Mouse (Mus musculus) intestine, embryonic 14.5 days (tissue): Measurements from ENCODE around the gene Il21r. TPM values are rescaled to one million over a fixed set of nuclear protein-coding genes. Genes with fewer than 3 reads are reported as not detected.
A peak's percentile ranks its signal among the peaks of the same experiment; 100 is the strongest.

ENCODE experiments used
- ATAC-seq: fragments of 200-750 bp; cut with Nextera tagmentation; replicated peaks from 2 replicates; pipeline ENCODE4 v1.8.0; 2017; ENCODE audit warnings: low read depth, moderate number of reproducible peaks, moderate TSS enrichment, moderate library complexity; ENCODE audit not compliant: low FRiP score, low TSS enrichment
- DNase-seq: peaks from one replicate; pipeline ENCODE4 v3.0.0-alpha.2; 2018; ENCODE audit warnings: low spot score
- H3K27ac ChIP-seq: fragments of 300-500 bp; sonication (generic); 2 replicates; pipeline ENCODE4 v1.5.1; 2014; ENCODE audit warnings: low read depth, mild to moderate bottlenecking, control low read depth
- H3K27me3 ChIP-seq: fragments of 300-500 bp; sonication (generic); replicated peaks from 2 replicates; pipeline ENCODE4 v1.6.1; 2014; ENCODE audit warnings: low read length, control low read depth; ENCODE audit not compliant: control insufficient read depth, insufficient read depth
- H3K36me3 ChIP-seq: fragments of 300-500 bp; sonication (generic); 2 replicates; pipeline ENCODE4 v1.6.1; 2014; ENCODE audit warnings: low read length, control low read depth; ENCODE audit not compliant: control insufficient read depth, insufficient read depth
- H3K4me1 ChIP-seq: fragments of 300-500 bp; sonication (generic); replicated peaks from 2 replicates; pipeline ENCODE4 v1.6.1; 2014; ENCODE audit warnings: low read length, control low read depth, mixed read lengths; ENCODE audit not compliant: control insufficient read depth, insufficient read depth
- H3K4me2 ChIP-seq: fragments of 300-500 bp; sonication (generic); 2 replicates; pipeline ENCODE4 v1.6.1; 2014; ENCODE audit warnings: low read length
- H3K4me3 ChIP-seq: fragments of 300-500 bp; sonication (generic); 2 replicates; pipeline ENCODE4 v1.5.1; 2014; ENCODE audit warnings: low read depth, low read length, control low read depth, mixed read lengths
- H3K9ac ChIP-seq: fragments of 300-500 bp; sonication (generic); 2 replicates; pipeline ENCODE4 v1.6.1; 2014; ENCODE audit warnings: mild to moderate bottlenecking, low read length
- H3K9me3 ChIP-seq: fragments of 300-500 bp; sonication (generic); 2 replicates; pipeline ENCODE4 v1.6.1; 2016; ENCODE audit warnings: low read length, control low read depth; ENCODE audit not compliant: control insufficient read depth
- WGBS: fragments of 180-500 bp; shearing (Covaris S2); extraction: QIAGEN DNeasy Blood & Tissue Kit; methylation state at CpG from one replicate; pipeline ENCODE4 v1.1.7; 2014; 5-methylcytosine and 5-hydroxymethylcytosine counted together
- polyA plus RNA-seq: library from polyadenylated mRNA; unstranded; fragments of >200 nt; fragmentation: Nextera tagmentation; extraction: Ambion mirVana; gene quantifications from 2 replicates; pipeline ENCODE4 v1.2.1, GENCODE M21; 2014

The Il21r gene
- polyA plus RNA-seq, 1 experiment from 2014 or later = 0.37 TPM

DNA sequence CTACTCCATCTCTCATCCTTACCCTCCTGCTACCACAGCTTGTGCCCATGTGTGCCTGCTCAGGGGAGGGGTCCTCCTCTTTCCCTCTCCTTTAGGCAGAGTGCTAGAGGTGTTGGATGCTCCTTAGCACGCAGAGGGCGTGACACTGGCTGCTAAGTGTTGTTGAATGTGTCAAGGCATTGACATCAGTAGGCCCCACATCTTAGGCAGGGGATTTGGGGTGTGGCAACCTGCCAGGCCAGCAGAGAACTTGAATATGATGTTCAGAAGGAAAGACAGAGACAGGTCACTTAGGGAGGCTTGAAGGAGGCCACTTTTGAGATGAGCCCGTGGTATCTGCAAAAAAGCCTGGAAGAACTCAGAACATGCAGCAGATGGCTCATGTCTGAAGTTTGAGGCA lies 25.1 kb upstream of the Il21r start:
- WGBS = 70% methylated on average over 3 of the region's 3 CpGs
- ATAC-seq (no peak), DNase-seq (no peak)
- Histone ChIP-seq H3K9ac (no peak overlapping the region), H3K4me1 (peaks cover 21% of the 10 kb centered on the region), H3K27ac (no peak overlapping the region), H3K27me3 (no peaks in the 10 kb centered on the region), H3K36me3 (no peaks in the 10 kb centered on the region), H3K9me3 (no peaks in the 10 kb centered on the region), H3K4me3 (no peak overlapping the region), H3K4me2 (no peak overlapping the region)

DNA sequence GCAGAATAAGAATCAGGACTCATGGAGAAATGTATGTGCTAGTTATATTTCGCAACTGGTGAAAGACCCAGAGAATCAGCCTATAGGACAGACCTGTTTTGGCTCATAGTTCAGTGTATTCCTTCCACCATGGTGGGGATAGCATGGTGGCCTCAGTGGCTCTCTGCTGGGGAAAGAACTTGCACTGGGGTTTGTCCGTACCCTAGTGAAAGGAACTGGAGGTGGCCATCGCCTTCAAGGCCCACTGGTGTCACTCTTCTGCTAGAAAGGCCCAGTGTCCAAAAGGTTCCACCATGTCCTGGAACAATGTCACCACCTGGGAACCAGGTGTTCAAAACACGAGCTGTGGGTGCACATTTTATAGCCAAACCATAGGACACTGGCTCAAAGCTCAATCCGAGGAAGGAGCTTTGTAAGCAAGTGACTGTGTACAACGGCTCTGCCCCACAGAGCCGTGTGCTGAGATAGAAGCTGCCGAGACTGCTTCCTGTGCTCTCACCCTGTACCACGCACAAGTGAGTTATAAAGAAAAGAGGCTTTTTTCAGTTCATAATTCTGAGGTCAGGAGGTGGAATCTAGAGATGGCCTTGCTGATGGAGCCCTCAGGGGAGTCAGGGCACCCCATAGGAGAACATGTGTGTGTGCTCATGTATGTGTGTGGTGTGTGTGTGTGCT lies 23.5 kb upstream of the Il21r start:
- WGBS = 83% methylated on average over 9 of the region's 9 CpGs

DNA sequence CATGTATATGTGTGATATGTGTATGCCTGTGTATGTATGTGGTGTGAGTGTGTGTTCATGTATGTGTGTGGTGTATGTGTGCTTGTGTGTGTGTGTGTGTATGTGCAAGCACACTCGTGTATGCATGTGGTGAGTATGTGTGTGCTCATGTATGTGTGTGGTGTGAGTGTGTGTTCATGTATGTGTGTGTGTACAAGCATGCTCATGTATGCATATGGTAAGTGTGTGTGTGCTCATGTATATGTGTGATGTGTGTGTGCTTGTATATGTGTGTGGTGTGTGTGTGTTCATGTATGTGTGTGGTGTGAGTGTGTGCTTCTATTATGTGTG lies 23.0 kb upstream of the Il21r start:
- H3K9me3 ChIP-seq = no peaks in the 10 kb centered on the region
- no peaks in the 10 kb centered on the region for H3K27me3 ChIP-seq
- WGBS = 88% methylated on average over 1 of the region's 1 CpGs

More for the DNA sequence above, 23.5 kb upstream of the Il21r start:
- Histone ChIP-seq H3K4me3 (no peak overlapping the region), H3K9ac (no peak overlapping the region), H3K27me3 (no peaks in the 10 kb centered on the region), H3K27ac (no peak overlapping the region), H3K36me3 (no peaks in the 10 kb centered on the region), H3K4me2 (no peak overlapping the region), H3K9me3 (no peaks in the 10 kb centered on the region), H3K4me1 (peaks cover 21% of the 10 kb centered on the region)
- ATAC-seq (no peak), DNase-seq (no peak)

DNA sequence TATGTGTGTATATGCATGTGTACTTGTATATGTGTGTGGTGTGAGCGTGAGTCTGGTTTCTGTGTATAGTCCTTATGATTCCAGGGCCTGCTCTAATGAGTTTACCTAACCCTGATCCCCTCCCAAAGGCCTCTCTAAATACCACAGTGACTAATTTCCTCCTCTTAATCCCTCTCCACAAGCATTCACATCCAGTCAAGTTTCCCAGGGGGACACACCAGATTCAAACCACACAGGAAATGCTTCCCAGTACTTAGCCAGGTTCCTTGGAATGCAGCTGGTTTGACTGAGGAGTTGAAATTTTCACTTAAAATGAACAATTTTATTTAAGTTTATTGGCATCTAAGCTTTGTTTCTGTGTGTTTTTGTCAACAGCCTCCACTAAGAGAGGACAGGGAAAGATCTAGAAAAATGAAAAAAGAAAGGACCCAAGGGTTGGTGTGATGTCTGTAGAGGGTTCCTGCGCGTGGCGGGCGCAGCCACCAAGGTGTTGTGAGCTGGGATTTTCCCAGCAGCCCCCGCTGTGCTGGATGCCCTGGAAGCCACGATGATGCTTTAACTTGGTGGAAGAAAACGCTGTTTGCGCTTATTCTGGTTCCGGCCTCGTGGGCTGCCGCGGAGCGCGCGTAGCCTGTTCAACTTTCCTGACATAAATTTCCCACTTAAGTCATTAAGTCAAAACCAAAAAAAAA lies 22.5 kb upstream of the Il21r start:
- Histone ChIP-seq H3K4me1 (peaks cover 21% of the 10 kb centered on the region), H3K4me2 (peak overlapping the region; percentile 73), H3K27ac (no peak overlapping the region), H3K27me3 (no peaks in the 10 kb centered on the region), H3K4me3 (peak overlapping the region; percentile 34), H3K9me3 (no peaks in the 10 kb centered on the region), H3K9ac (peak overlapping the region; percentile 17; the same call in 1 of the 2 replicates), H3K36me3 (no peaks in the 10 kb centered on the region)
- 9% methylated on average over 16 of the region's 16 CpGs for WGBS
- ATAC-seq (no peak), DNase-seq (no peak)

More for the DNA sequence above, 23.0 kb upstream of the Il21r start:
- Histone ChIP-seq H3K4me2 (no peak overlapping the region), H3K4me1 (peaks cover 21% of the 10 kb centered on the region), H3K36me3 (no peaks in the 10 kb centered on the region), H3K9ac (no peak overlapping the region), H3K27ac (no peak overlapping the region), H3K4me3 (no peak overlapping the region)
- ATAC-seq (no peak), DNase-seq (no peak)

DNA sequence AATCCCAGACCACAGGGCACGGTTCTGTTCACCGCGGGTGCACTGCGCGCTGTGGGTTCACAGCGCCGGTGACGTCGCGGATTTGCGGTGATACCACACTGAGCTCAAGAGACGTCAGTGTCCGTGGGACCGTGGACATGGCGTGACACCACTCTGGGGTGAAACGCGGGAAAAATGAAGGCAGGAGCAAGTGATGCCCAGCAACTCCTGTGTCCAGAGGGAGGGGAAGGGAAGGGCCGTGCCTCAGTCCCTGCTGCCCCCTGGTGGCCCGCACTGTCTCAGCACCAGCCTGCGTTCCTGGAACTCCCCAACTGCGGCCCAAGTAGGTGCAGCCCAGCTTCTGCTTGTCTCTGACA lies 21.9 kb upstream of the Il21r start:
- Histone ChIP-seq H3K4me1 (peaks cover 21% of the 10 kb centered on the region), H3K9ac (peak overlapping the region; percentile 17; the same call in 1 of the 2 replicates), H3K27me3 (no peaks in the 10 kb centered on the region), H3K4me2 (peak overlapping the region; percentile 73), H3K4me3 (peak overlapping the region; percentile 34), H3K27ac (no peak overlapping the region), H3K9me3 (no peaks in the 10 kb centered on the region), H3K36me3 (no peaks in the 10 kb centered on the region)
- 2% methylated on average over 21 of the region's 21 CpGs for WGBS
- ATAC-seq (peak; percentile 81), DNase-seq (peak; percentile 94)

DNA sequence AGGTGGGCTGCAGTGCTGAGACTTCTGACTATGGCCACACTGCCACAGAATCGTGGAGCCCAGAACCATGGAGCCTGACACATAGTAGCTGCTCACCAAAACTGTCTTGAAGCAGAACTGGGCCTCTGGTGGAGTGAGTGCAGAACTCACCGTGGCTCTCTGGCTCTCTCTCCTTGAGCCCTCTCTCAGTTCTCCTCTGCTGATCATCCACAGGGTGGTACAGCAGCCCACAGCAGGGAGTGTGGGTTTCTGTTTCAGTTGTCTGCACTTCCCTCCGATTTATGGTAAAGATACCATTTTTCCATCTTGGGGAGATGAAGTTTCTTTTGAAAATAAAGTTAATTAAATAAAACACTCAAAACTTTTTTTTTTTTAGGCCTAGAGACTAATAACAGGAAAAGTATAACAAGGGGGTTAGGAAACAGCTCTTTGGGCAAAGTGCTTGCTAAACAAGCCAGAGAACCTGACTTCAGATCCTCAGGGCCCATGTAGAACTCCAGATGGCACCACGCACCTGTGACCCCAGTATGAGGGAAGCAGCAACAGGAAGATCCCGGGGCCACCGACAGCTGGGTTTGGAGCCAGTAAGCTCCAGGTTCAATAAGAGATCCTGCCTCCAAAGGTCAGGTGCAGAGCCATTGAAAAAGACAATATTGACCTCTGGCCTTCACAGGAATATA lies 19.8 kb upstream of the Il21r start:
- DNase-seq (no peak), ATAC-seq (no peak)
- H3K4me2 ChIP-seq = no peak overlapping the region
- no peak overlapping the region for H3K9ac ChIP-seq
- H3K36me3 ChIP-seq = no peaks in the 10 kb centered on the region
- H3K4me3 ChIP-seq = no peak overlapping the region
- WGBS = 82% methylated on average over 6 of the region's 6 CpGs
- H3K27me3 ChIP-seq = no peaks in the 10 kb centered on the region
- H3K4me1 ChIP-seq = peaks cover 6% of the 10 kb centered on the region
- no peak overlapping the region for H3K27ac ChIP-seq
- no peaks in the 10 kb centered on the region for H3K9me3 ChIP-seq

DNA sequence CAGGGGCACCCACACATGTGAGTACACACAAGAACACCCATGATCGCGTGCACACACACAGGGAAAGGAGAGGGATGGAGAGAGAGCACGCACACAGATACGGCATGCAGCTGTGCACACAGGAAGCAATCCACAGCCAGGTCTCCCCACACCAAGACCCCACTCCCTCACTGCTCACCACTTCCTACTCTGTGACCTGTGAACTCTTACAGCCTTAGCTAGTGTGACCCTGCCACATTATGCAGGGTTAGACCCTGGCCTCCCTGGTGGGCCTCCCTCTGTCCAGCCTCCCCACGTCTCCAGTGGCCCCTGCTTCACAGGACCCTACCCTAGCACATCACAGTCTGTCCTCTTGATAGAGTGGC lies 19.2 kb upstream of the Il21r start:
- Histone ChIP-seq H3K27me3 (no peaks in the 10 kb centered on the region), H3K9me3 (no peaks in the 10 kb centered on the region), H3K4me2 (no peak overlapping the region), H3K9ac (no peak overlapping the region), H3K4me3 (no peak overlapping the region), H3K36me3 (no peaks in the 10 kb centered on the region), H3K27ac (no peak overlapping the region), H3K4me1 (peaks cover 6% of the 10 kb centered on the region)
- DNase-seq (no peak), ATAC-seq (no peak)
- WGBS = 86% methylated on average over 5 of the region's 5 CpGs

DNA sequence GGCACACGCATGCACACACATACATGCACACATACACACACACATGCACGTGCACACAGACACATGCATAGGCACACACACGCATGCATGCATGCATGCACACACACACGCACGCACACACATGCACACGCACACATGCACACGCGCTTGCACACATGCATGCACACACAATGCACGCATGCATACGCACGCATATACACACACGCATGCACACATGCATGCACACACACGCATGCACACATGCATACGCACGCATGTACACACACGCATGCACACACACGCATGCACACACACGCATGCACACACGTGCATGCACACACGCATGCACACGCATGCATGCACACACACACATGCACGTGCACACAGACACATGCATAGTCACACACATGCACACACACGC lies 16.9 kb upstream of the Il21r start:
- Histone ChIP-seq H3K9ac (no peak overlapping the region), H3K27ac (no peak overlapping the region), H3K4me3 (no peak overlapping the region), H3K4me2 (no peak overlapping the region), H3K9me3 (no peaks in the 10 kb centered on the region), H3K27me3 (no peaks in the 10 kb centered on the region), H3K36me3 (no peaks in the 10 kb centered on the region), H3K4me1 (no peaks in the 10 kb centered on the region)
- ATAC-seq = no peak
- WGBS = 98% methylated on average over 23 of the region's 23 CpGs
- DNase-seq = no peak
